Mouse (Mus musculus): ENCODE measurements at regions not wholly inside any gene's neighbourhood (a gene's known extent, or its start where the extent isn't known, plus 50 kb on each side); places are given as distances from the start of the nearest gene placed in this dataset.

- Histone ChIP-seq H3K4me1 (ENCODE audit: control insufficient read depth, insufficient read depth, low read length) (no peaks in the 10 kb centered on the region), H3K27ac (ENCODE audit: insufficient read depth, low read depth, low read length) (no peak overlapping the region), H3K4me3 (ENCODE audit: insufficient read depth, low read length) (no peak overlapping the region)
- TF ChIP-seq POLR2A (IDR thresholded peaks at IDR 0.05; ENCODE audit: borderline replicate concordance, low read depth, low read length) (no peak), CTCF (IDR thresholded peaks at IDR 0.05; ENCODE audit: low read depth, low read length) (no peak)
Measured at GRCm38 (mm10) chr4:131413380-131413779, 424.7 kb downstream of the Ptpru start.

- no peaks in the 10 kb centered on the region for H3K4me1 ChIP-seq (ENCODE audit: control insufficient read depth, insufficient read depth, low read length)
- H3K4me3 ChIP-seq (ENCODE audit: insufficient read depth, low read length) = no peak overlapping the region
- no peak overlapping the region for H3K27ac ChIP-seq (ENCODE audit: insufficient read depth, low read depth, low read length)
- TF ChIP-seq POLR2A (IDR thresholded peaks at IDR 0.05; ENCODE audit: borderline replicate concordance, low read depth, low read length) (no peak), CTCF (IDR thresholded peaks at IDR 0.05; ENCODE audit: low read depth, low read length) (no peak)
Measured at GRCm38 (mm10) chr4:131415453-131415852, 422.6 kb downstream of the Ptpru start.

- no peak overlapping the region for H3K27ac ChIP-seq (ENCODE audit: insufficient read depth, low read depth, low read length)
Measured at GRCm38 (mm10) chr4:131416209-131416608, 421.9 kb downstream of the Ptpru start.

DNA sequence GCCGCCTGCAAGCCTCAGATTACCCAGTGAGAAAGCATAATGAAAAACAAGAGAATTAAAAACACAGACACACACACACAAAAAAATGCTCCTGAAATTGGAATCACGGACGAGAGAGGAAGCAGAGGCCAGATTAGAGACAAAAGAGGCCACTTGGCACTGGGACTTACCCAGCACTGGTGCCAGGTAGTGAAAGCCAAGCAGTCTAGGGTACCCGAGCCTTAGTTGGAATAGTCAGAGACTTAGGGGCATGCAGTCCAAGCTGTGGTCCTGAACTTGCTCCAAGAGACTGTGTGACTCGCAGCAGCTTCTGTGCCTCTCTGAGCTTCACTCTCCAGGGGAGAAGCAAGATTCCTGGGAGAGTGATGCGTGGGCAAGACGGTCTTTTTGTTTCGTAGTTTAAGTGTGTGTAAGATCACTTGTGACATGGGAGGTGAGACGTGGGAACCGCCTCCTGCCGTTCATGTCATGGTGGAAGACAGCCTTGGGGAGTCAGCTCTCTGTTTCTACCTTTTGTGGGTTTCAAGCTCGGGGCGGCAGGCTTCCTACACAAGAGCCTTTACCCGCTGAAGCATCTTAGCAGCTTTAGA lies 420.8 kb downstream of the Ptpru start:
- no peak for TF ChIP-seq CTCF (IDR thresholded peaks at IDR 0.05; ENCODE audit: low read depth, low read length)
- TF ChIP-seq POLR2A (IDR thresholded peaks at IDR 0.05; ENCODE audit: borderline replicate concordance, low read depth, low read length) = no peak
- no peaks in the 10 kb centered on the region for H3K4me1 ChIP-seq (ENCODE audit: control insufficient read depth, insufficient read depth, low read length)
- no peak overlapping the region for H3K27ac ChIP-seq (ENCODE audit: insufficient read depth, low read depth, low read length)
- no peak overlapping the region for H3K4me3 ChIP-seq (ENCODE audit: insufficient read depth, low read length)

More at GRCm38 (mm10) chr4:131416209-131416608, 421.9 kb downstream of the Ptpru start:
- H3K4me1 ChIP-seq (ENCODE audit: control insufficient read depth, insufficient read depth, low read length) = no peaks in the 10 kb centered on the region
- no peak for TF ChIP-seq CTCF (IDR thresholded peaks at IDR 0.05; ENCODE audit: low read depth, low read length)
- no peak for TF ChIP-seq POLR2A (IDR thresholded peaks at IDR 0.05; ENCODE audit: borderline replicate concordance, low read depth, low read length)
- H3K4me3 ChIP-seq (ENCODE audit: insufficient read depth, low read length) = no peak overlapping the region

DNA sequence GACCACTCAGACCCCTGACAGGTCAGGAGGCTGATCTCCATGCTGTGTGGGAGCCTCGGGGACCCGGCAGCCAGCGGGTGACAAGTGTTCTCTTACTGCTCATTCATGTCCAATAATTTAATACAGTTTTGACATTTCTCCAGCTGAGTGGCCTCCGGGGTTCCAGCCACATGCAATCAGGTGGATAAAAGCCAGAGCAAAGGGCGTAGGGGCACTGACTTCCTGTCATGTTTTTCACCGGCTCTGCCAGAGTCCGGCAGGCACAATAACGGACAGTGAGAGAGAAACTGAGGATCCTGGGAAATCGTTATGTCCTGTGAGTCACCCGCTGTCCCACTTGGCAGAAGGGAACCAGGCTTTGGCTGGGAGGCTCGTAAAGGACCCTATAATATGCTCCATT lies 412.8 kb downstream of the Ptpru start:
- TF ChIP-seq CTCF (IDR thresholded peaks at IDR 0.05; ENCODE audit: low read depth, low read length) = no peak
- TF ChIP-seq POLR2A (IDR thresholded peaks at IDR 0.05; ENCODE audit: borderline replicate concordance, low read depth, low read length) = no peak
- H3K4me1 ChIP-seq (ENCODE audit: control insufficient read depth, insufficient read depth, low read length) = no peaks in the 10 kb centered on the region
- H3K27ac ChIP-seq (ENCODE audit: insufficient read depth, low read depth, low read length) = no peak overlapping the region
- H3K4me3 ChIP-seq (ENCODE audit: insufficient read depth, low read length) = no peak overlapping the region

DNA sequence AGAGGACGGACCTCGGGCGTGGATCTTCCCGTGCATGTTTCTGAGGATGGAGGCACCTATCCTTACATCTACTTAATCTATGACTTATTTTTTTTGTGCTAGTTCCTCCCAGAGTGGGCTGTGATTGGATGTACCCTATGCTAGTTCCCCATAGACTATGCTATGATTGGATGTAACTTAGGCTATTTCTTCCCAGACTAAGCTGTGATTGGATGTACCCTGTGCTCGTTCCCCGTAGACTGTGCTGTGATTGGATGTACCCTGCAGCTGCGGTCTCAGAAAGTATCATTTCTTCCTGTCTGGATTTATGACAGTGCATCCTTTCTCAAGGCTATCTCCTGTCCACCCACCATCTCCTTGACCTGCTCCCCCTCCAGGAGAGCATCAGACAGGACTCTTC lies 410.2 kb downstream of the Ptpru start:
- no peak overlapping the region for H3K4me3 ChIP-seq (ENCODE audit: insufficient read depth, low read length)
- TF ChIP-seq CTCF (IDR thresholded peaks at IDR 0.05; ENCODE audit: low read depth, low read length) (no peak), POLR2A (IDR thresholded peaks at IDR 0.05; ENCODE audit: borderline replicate concordance, low read depth, low read length) (no peak)
- H3K27ac ChIP-seq (ENCODE audit: insufficient read depth, low read depth, low read length) = no peak overlapping the region
- H3K4me1 ChIP-seq (ENCODE audit: control insufficient read depth, insufficient read depth, low read length) = no peaks in the 10 kb centered on the region

GRCm38 (mm10) chr4:131429356-131429755 lies 408.7 kb downstream of the Ptpru start:
- Histone ChIP-seq H3K4me1 (ENCODE audit: control insufficient read depth, insufficient read depth, low read length) (no peaks in the 10 kb centered on the region), H3K27ac (ENCODE audit: insufficient read depth, low read depth, low read length) (no peak overlapping the region), H3K4me3 (ENCODE audit: insufficient read depth, low read length) (no peak overlapping the region)
- TF ChIP-seq CTCF (IDR thresholded peaks at IDR 0.05; ENCODE audit: low read depth, low read length) (no peak), POLR2A (IDR thresholded peaks at IDR 0.05; ENCODE audit: borderline replicate concordance, low read depth, low read length) (no peak)

- H3K4me3 ChIP-seq (ENCODE audit: insufficient read depth, low read length) = no peak overlapping the region
- H3K4me1 ChIP-seq (ENCODE audit: control insufficient read depth, insufficient read depth, low read length) = no peaks in the 10 kb centered on the region
- TF ChIP-seq POLR2A (IDR thresholded peaks at IDR 0.05; ENCODE audit: borderline replicate concordance, low read depth, low read length) (no peak), CTCF (IDR thresholded peaks at IDR 0.05; ENCODE audit: low read depth, low read length) (no peak)
- no peak overlapping the region for H3K27ac ChIP-seq (ENCODE audit: insufficient read depth, low read depth, low read length)
Measured at GRCm38 (mm10) chr4:131430420-131430819, 407.7 kb downstream of the Ptpru start.

- no peak overlapping the region for H3K27ac ChIP-seq (ENCODE audit: insufficient read depth, low read depth, low read length)
- H3K4me3 ChIP-seq (ENCODE audit: insufficient read depth, low read length) = no peak overlapping the region
- TF ChIP-seq POLR2A (IDR thresholded peaks at IDR 0.05; ENCODE audit: borderline replicate concordance, low read depth, low read length) (no peak), CTCF (IDR thresholded peaks at IDR 0.05; ENCODE audit: low read depth, low read length) (peak; percentile 58)
- H3K4me1 ChIP-seq (ENCODE audit: control insufficient read depth, insufficient read depth, low read length) = no peaks in the 10 kb centered on the region
Measured at GRCm38 (mm10) chr4:131431188-131431587, 406.9 kb downstream of the Ptpru start.

GRCm38 (mm10) chr4:131432591-131433177 lies 405.4 kb downstream of the Ptpru start:
- no peak for TF ChIP-seq CTCF (IDR thresholded peaks at IDR 0.05; ENCODE audit: low read depth, low read length)
- no peak for TF ChIP-seq POLR2A (IDR thresholded peaks at IDR 0.05; ENCODE audit: borderline replicate concordance, low read depth, low read length)
- no peak overlapping the region for H3K4me3 ChIP-seq (ENCODE audit: insufficient read depth, low read length)
- no peak overlapping the region for H3K27ac ChIP-seq (ENCODE audit: insufficient read depth, low read depth, low read length)
- H3K4me1 ChIP-seq (ENCODE audit: control insufficient read depth, insufficient read depth, low read length) = no peaks in the 10 kb centered on the region

All from bone marrow macrophage, adult 2 months (primary cell).